Mouse (Mus musculus) C2C12 (cell line): ENCODE measurements at regions not wholly inside any gene's neighbourhood (a gene's known extent, or its start where the extent isn't known, plus 50 kb on each side); places are given as distances from the start of the nearest gene placed in this dataset.

Experiments
- H3K27me3 ChIP-seq: one replicate; pipeline ENCODE4 v1.6.1; 2011; ENCODE audit not compliant: control insufficient read depth, insufficient read depth, insufficient read length
- H3K36me3 ChIP-seq: one replicate; pipeline ENCODE4 v1.6.1; 2011; ENCODE audit not compliant: control insufficient read depth, insufficient read depth
- H3K4me3 ChIP-seq: one replicate; pipeline ENCODE4 v1.5.1; 2011; ENCODE audit warnings: mild to moderate bottlenecking, control low read depth; ENCODE audit not compliant: poor library complexity, insufficient read depth, severe bottlenecking
- H3K79me2 ChIP-seq: one replicate; pipeline ENCODE4 v1.6.1; 2011; ENCODE audit not compliant: control insufficient read depth, insufficient read depth
- H3K79me3 ChIP-seq: one replicate; pipeline ENCODE4 v1.6.1; 2011; ENCODE audit warnings: low read depth, control low read depth
- H3ac ChIP-seq: one replicate; pipeline ENCODE3; 2011; ENCODE audit warnings: low read depth; ENCODE audit not compliant: control insufficient read depth, insufficient read length
- CEBPB ChIP-seq: IDR thresholded peaks from one replicate; pipeline ENCODE4 v1.6.1; 2011; ENCODE audit warnings: low read depth, mild to moderate bottlenecking, control low read depth, moderate library complexity
- CTCF ChIP-seq: IDR thresholded peaks from one replicate; pipeline ENCODE4 v1.5.1; 2011; ENCODE audit not compliant: control insufficient read depth, insufficient read depth, insufficient read length
- FOSL1 ChIP-seq: IDR thresholded peaks from one replicate; pipeline ENCODE4 v1.8.0; 2011; ENCODE audit warnings: mild to moderate bottlenecking, low read length; ENCODE audit not compliant: poor library complexity, insufficient read depth, severe bottlenecking
- MAX ChIP-seq: IDR thresholded peaks from one replicate; pipeline ENCODE4 v1.6.1; 2011; ENCODE audit warnings: mild to moderate bottlenecking, control low read depth
- MYOD1 ChIP-seq: IDR thresholded peaks from one replicate; pipeline ENCODE4 v1.6.1; 2011; ENCODE audit warnings: low read depth; ENCODE audit not compliant: control insufficient read depth, insufficient read length
- MYOG ChIP-seq: IDR thresholded peaks from one replicate; pipeline ENCODE4 v1.6.1; 2011; ENCODE audit not compliant: control insufficient read depth, insufficient read length; ENCODE audit errors: extremely low read depth
- USF1 ChIP-seq: IDR thresholded peaks from one replicate; pipeline ENCODE4 v1.6.1; 2011; ENCODE audit warnings: low read depth, mild to moderate bottlenecking, control low read depth, moderate library complexity

DNA sequence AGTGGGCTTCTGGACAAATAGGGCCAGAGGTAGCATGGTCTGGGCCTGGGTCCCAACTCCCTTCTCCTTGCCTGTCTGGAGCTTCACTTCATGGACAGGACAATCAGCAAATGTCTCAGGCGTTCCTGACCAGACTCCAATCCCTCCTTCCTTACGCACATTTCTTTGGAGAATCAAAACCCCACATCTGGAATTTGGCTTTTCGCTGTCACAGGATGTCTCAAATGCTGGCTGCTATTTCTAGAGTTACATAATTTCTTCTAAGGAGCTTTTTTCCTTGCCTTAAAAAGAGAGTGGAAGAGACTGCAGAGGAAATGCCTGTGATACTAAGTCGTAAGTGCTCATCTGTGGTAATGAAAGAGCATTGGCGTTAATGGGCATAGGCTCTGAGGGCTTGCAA is 328.1 kb upstream of the Nfe2l3 start:
- Histone ChIP-seq H3K36me3 (no peaks in the 10 kb centered on the region), H3K4me3 (no peak overlapping the region), H3ac (no peak overlapping the region), H3K79me3 (no peaks in the 10 kb centered on the region), H3K27me3 (peaks cover 4% of the 10 kb centered on the region), H3K79me2 (no peaks in the 10 kb centered on the region)
- TF ChIP-seq FOSL1: no peak
- TF ChIP-seq MYOG: no peak
- TF ChIP-seq CTCF: no peak
- TF ChIP-seq MYOD1: no peak
- no peak for TF ChIP-seq USF1
- no peak for TF ChIP-seq MAX
- no peak for TF ChIP-seq CEBPB

DNA sequence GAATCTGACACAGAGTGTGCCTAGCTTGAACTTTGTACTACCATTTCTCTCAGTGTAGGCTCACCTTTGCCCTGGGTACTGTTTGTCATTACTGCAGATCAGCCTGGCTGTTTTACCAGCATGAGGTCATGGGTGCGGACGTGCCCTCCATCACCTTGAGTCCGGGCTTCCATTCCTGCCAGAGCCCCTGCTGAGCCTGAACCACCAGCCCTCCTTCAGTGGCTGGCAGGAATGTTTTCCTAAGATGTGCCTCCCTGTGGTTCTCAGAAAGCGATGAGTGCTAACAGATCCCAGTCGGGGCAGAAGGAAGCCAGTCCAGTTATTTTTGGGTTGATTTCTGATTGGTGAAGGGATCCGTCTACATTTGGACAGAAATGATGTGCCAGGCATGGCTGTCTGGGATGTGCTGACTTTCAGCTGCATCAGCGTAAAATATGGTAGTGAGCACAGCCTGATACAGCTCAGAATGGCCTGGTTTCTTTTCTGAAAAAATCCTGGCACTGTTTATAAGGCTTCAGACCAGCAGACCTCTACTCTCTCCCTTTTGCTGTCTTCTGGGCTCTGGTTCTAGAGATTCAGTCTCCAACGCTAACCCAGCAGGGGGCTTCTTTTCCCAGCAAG is 324.0 kb upstream of the Nfe2l3 start:
- Histone ChIP-seq H3K79me3 (no peaks in the 10 kb centered on the region), H3K27me3 (peaks cover 4% of the 10 kb centered on the region), H3K36me3 (no peaks in the 10 kb centered on the region), H3ac (no peak overlapping the region), H3K79me2 (no peaks in the 10 kb centered on the region), H3K4me3 (no peak overlapping the region)
- no peak for TF ChIP-seq MYOG
- no peak for TF ChIP-seq MAX
- TF ChIP-seq CTCF: no peak
- TF ChIP-seq USF1: no peak
- TF ChIP-seq MYOD1: no peak
- TF ChIP-seq FOSL1: no peak
- TF ChIP-seq CEBPB: no peak

DNA sequence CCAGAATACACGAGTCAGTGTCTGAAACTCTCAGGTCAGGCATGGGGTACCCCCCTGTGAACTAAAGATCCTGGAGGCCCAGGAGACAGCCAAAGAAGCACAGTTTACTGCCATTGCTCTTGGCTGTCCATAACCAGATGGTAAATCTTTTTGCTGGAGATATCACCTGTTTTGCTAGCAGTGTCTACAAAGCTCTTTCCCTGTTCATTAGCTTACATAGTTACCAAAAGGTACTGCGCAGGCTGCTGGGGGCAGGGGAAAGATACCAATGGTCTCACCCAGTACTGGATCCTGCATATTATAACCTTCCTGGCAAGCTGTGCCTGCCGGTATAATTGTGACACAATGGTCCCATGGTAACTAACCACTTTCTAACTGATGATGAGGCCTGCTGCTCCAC is 321.9 kb upstream of the Nfe2l3 start:
- H3K36me3 ChIP-seq: no peaks in the 10 kb centered on the region
- no peak overlapping the region for H3K4me3 ChIP-seq
- no peak overlapping the region for H3ac ChIP-seq
- no peaks in the 10 kb centered on the region for H3K79me3 ChIP-seq
- no peaks in the 10 kb centered on the region for H3K27me3 ChIP-seq
- TF ChIP-seq MYOD1 (no peak), USF1 (no peak), MYOG (no peak), MAX (no peak), CTCF (no peak)
- H3K79me2 ChIP-seq: no peaks in the 10 kb centered on the region

DNA sequence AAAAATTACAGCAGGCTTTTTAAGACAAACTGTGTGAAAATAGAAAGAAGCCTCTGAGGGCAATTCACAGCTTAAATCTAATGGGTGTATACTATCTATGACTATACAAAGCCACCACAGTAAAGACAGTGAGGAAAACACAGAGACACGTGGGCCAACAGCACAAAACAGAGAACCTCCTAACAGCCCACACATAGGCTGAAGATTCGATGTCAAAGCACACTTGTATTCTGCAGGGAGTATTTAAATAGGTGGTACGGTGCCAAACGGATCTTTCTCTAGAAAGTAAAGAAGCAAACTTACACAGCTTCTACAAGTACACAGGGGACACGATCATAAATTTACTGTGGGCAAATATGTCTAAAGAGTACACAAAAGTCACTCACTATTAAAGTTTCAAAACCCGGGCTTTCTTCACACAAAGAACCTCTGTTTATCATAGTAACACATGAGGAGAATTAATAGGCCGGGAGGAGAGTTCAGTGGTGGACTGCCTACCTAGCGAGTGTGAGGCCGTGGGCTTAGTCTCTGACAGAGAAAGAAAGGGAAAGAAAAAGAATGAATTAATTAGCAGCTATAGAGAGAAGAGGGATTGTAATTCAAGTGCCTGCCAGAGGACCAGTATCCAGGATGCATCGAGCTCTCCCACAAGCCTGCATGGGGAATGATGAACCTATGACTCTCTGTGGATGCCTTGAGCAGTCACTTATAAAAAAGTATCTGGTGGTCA is 317.7 kb upstream of the Nfe2l3 start:
- Histone ChIP-seq H3K79me2 (no peaks in the 10 kb centered on the region), H3ac (no peak overlapping the region), H3K79me3 (no peaks in the 10 kb centered on the region), H3K27me3 (no peaks in the 10 kb centered on the region), H3K36me3 (no peaks in the 10 kb centered on the region), H3K4me3 (no peak overlapping the region)
- TF ChIP-seq MYOG (no peak), FOSL1 (no peak), CTCF (no peak), USF1 (no peak), MYOD1 (no peak)

DNA sequence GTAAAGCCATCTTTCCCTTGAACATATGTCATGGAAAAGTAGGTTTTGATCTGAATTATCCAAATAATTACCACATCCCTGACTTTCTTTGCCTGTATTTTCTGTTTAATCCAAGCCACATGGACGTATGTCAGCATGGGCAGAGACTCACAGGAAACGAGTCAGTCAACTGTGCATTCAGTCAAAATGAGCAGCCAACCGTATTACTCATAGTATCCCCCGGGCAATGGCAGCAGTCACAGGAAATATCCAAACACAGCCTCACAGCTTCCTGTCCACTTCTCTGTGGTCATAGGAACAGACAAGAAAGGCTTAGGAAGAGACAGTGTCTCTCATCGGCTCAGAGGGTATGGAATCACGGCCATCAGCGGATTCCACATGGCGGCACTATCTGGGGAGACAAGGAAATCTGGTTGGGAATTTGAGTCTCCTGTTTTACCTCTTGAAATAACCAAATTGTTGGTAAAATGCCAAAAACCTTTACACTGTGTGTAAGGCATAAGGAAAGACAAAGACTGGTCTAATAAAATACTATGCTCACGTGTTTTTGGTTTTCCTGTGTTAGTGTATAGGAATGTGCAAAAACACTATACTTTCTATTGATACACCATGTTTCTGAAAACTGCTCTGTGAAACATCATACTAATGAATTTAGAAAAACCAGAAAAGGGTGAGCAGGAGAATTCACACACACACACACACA is 313.5 kb upstream of the Nfe2l3 start:
- H3K27me3 ChIP-seq: no peaks in the 10 kb centered on the region
- no peak for TF ChIP-seq FOSL1
- no peak for TF ChIP-seq MYOD1
- TF ChIP-seq CEBPB: no peak
- no peak for TF ChIP-seq USF1
- TF ChIP-seq MYOG: no peak
- no peak for TF ChIP-seq MAX
- TF ChIP-seq CTCF: no peak
- no peak overlapping the region for H3K4me3 ChIP-seq
- no peak overlapping the region for H3ac ChIP-seq
- no peaks in the 10 kb centered on the region for H3K36me3 ChIP-seq
- H3K79me3 ChIP-seq: no peaks in the 10 kb centered on the region
- H3K79me2 ChIP-seq: no peaks in the 10 kb centered on the region

DNA sequence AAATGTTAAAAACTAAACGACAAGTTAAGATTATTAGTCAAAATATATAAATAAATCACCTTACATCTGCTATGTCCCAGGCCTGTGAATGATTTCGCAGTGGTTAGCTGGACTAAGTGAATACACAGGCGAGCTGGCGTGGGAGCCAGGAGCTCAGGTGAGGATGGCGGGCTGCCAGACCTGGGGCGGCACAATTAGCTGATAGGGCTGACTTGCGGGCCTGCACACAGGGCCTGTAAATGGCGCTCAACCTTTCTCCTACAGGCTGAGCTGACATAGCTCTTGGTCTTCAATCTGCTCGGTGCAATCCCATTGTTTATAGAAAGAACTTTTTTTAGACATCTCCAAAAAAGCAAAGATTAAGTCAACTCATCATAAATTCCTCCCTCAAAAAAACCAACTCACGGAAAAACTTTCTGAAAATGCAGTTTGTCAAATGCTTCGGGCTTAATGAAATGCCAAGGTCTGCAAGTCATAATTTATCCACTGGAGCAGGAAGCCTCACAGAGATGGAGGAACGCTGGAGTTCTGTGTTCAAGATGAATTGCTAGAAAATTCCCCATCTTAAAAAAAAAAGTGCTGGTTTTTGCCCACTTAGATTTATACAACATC is 312.7 kb upstream of the Nfe2l3 start:
- Histone ChIP-seq H3ac (no peak overlapping the region), H3K36me3 (no peaks in the 10 kb centered on the region), H3K27me3 (no peaks in the 10 kb centered on the region), H3K4me3 (no peak overlapping the region), H3K79me3 (no peaks in the 10 kb centered on the region), H3K79me2 (no peaks in the 10 kb centered on the region)
- TF ChIP-seq MAX (no peak), FOSL1 (no peak), CTCF (no peak), USF1 (no peak), MYOG (no peak), CEBPB (no peak), MYOD1 (no peak)
